Mouse (Mus musculus) adrenal gland, adult 18-20 months (tissue): Measurements from ENCODE around the gene Camk2n1. TPM values are rescaled to one million over a fixed set of nuclear protein-coding genes. Genes with fewer than 3 reads are reported as not detected.

Experiments
- DNase-seq, 2 experiments: peaks; one replicate each; pipeline ENCODE4 v3.0.0; 2021 to 2022; ENCODE audit warnings: low spot score in 2 of 2
- total RNA-seq, 2 experiments: library from RNA; stranded (reverse); gene quantifications; 1 replicate in 1 of 2; 2 replicates in 1 of 2; pipeline ENCODE4 v1.2.3; 2021

Camk2n1 gene
- total RNA-seq, 2 experiments from 2014 or later, result 20.3 to 29.6 TPM

DNA sequence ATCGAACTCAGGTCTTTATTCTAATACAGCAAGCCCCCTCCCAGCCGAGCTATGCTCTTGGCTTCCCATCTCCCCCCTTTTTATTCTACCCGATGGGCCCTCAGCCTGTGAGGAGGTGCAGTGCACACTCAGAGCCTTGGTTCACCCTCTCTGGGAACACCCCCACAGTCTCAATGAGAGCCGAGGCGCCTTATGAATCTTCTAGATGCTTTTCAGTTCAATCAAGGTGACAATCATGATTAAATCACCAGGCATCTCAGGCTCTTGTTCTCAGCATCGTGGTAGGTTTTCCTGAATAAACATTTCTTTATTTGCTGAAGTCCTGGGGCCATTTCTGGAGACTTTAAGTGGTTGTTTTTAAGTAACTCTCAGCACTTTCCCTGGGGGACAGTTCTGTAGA lies 53.8 kb downstream of the Camk2n1 start:
- no peak for DNase-seq

Other genes with a start within 250 kb of the Camk2n1 start
- 100 to 1,000 TPM; 159 to 223 TPM for gene Hp1bp3, start 238.0 kb upstream of the Camk2n1 start, total RNA-seq
- 1 to 10 TPM; 1.6 to 2.2 TPM for gene Sh2d5, start 203.9 kb upstream of the Camk2n1 start, total RNA-seq
- gene Kif17, start 203.9 kb upstream of the Camk2n1 start, total RNA-seq, result 1 to 10 TPM; 2.8 to 3.6 TPM
- gene Ddost, start 149.6 kb upstream of the Camk2n1 start, total RNA-seq, result 100 to 1,000 TPM; 115 to 119 TPM
- gene Pink1, start 128.0 kb upstream of the Camk2n1 start, total RNA-seq, result 100 to 1,000 TPM; 193 to 198 TPM
- 10 to 100 TPM in 1 of 2 experiments, 1 to 10 TPM in 1; 8.9 to 10.0 TPM for gene Cda, start 86.3 kb upstream of the Camk2n1 start, total RNA-seq
- 1 to 10 TPM; 1.6 to 2.2 TPM for gene Fam43b, start 57.8 kb upstream of the Camk2n1 start, total RNA-seq
- 10 to 100 TPM; 56.3 to 59.3 TPM for gene Mul1, start 19.6 kb upstream of the Camk2n1 start, total RNA-seq
- not detected for gene Vwa5b1, start 181.6 kb downstream of the Camk2n1 start, total RNA-seq